Mouse (Mus musculus): ENCODE data around the gene Mfsd5.

The Mfsd5 gene

GRCm38 (mm10) chr15:102282463-102283292 is 3.4 kb downstream of the Mfsd5 start:
- no peak for DNase-seq (ENCODE audit: low spot score in 2 of 2)

GRCm38 (mm10) chr15:102283648-102284047 is 4.4 kb downstream of the Mfsd5 start:
- DNase-seq (ENCODE audit: low spot score in 2 of 2) = no peak

GRCm38 (mm10) chr15:102287395-102287794 is 8.1 kb downstream of the Mfsd5 start:
- DNase-seq (ENCODE audit: low spot score in 2 of 2) = peak in 1 of 2 experiments; percentile 57

GRCm38 (mm10) chr15:102295633-102296367 is 16.5 kb downstream of the Mfsd5 start, which contains the start of gene Espl1:
Espl1 (plus strand) TSS chr15:102296266.
- DNase-seq (ENCODE audit: low spot score in 2 of 2) = peak; percentile 92 to 93

GRCm38 (mm10) chr15:102296368-102297006 is 17.2 kb downstream of the Mfsd5 start:
- no peak for DNase-seq (ENCODE audit: low spot score in 2 of 2)

- no peak for DNase-seq (ENCODE audit: low spot score in 2 of 2)
Observed at GRCm38 (mm10) chr15:102302542-102302941, 23.3 kb downstream of the Mfsd5 start.

GRCm38 (mm10) chr15:102308717-102309116 is 29.5 kb downstream of the Mfsd5 start:
- no peak for DNase-seq (ENCODE audit: low spot score in 2 of 2)

- DNase-seq (ENCODE audit: low spot score in 2 of 2) = no peak
Observed at GRCm38 (mm10) chr15:102310074-102310845, 31.0 kb downstream of the Mfsd5 start.

GRCm38 (mm10) chr15:102311489-102311888 is 32.2 kb downstream of the Mfsd5 start:
- no peak for DNase-seq (ENCODE audit: low spot score in 2 of 2)

- DNase-seq (ENCODE audit: low spot score in 2 of 2) = no peak
Observed at GRCm38 (mm10) chr15:102315292-102315691, 36.0 kb downstream of the Mfsd5 start.

- DNase-seq (ENCODE audit: low spot score in 2 of 2) = peak; percentile 16 to 67
Observed at GRCm38 (mm10) chr15:102316263-102316662, 37.0 kb downstream of the Mfsd5 start.

- DNase-seq (ENCODE audit: low spot score in 2 of 2) = no peak
Observed at GRCm38 (mm10) chr15:102324654-102325473, 45.6 kb downstream of the Mfsd5 start.

- DNase-seq (ENCODE audit: low spot score in 2 of 2) = peak; percentile 57 to 80
Observed at GRCm38 (mm10) chr15:102326022-102326576, 46.8 kb downstream of the Mfsd5 start, which contains the start of gene Pfdn5. Pfdn5 (plus strand) TSS chr15:102326116.

GRCm38 (mm10) chr15:102326892-102327291 is 47.6 kb downstream of the Mfsd5 start:
- DNase-seq (ENCODE audit: low spot score in 2 of 2) = no peak

Data from thymus, postnatal 10 days (tissue).